In genomic region chr2:118976282-118976929, GRCm38 (mm10) we compare ENCODE assay signal across 8 mouse cellular contexts. TPM values are rescaled to one million over a fixed set of nuclear protein-coding genes. Genes with fewer than 3 reads are reported as not detected.
DNase-seq lines count a peak whose midpoint lies in the region; ATAC-seq lines count a peak whose summit lies in the region.

No protein-coding gene starts in this region.

- peak overlapping the region; percentile 80 for H3K9ac ChIP-seq in hindbrain, embryonic 13.5 days

- peak; percentile 83 for ATAC-seq in hindbrain, embryonic 13.5 days (ENCODE audit: low FRiP score)

- H3K4me1 ChIP-seq in hindbrain, embryonic 13.5 days (replicated peaks): peaks cover 24% of the 10 kb centered on the region

- WGBS in hindbrain, embryonic 13.5 days: 2% methylated on average over 57 of the region's 57 CpGs

- no peaks in the 10 kb centered on the region for H3K36me3 ChIP-seq in hindbrain, embryonic 13.5 days

- peak overlapping the region; percentile 63 for H3K4me3 ChIP-seq in hindbrain, embryonic 13.5 days

- H3K27ac ChIP-seq in hindbrain, embryonic 13.5 days: peak overlapping the region; percentile 13; the same call in 1 of the 2 replicates

- H3K9me3 ChIP-seq in hindbrain, embryonic 13.5 days: no peaks in the 10 kb centered on the region

- peak; percentile 87 for DNase-seq in R1 (ENCODE audit: low read depth, low spot score)
- peak; percentile 93 for DNase-seq in cerebellum, postnatal 14 days
- DNase-seq in frontal cortex, postnatal 14 days (ENCODE audit: low spot score in 2 of 2): peak; percentile 58 to 82
- DNase-seq in layer of hippocampus, postnatal 25 days (ENCODE audit: extremely low spot score in 1 of 2, low spot score in 1 of 2): peak; percentile 81 to 83
- DNase-seq in lung, postnatal 14 days: peak; percentile 91
- peak; percentile 86 for DNase-seq in ovary, postnatal 36 days (ENCODE audit: low spot score)
- peak; percentile 92 for DNase-seq in thymus, postnatal 14 days

- H3K27me3 ChIP-seq in hindbrain, embryonic 13.5 days: peaks cover 60% of the 10 kb centered on the region

- peak overlapping the region; percentile 89 for H3K4me2 ChIP-seq in hindbrain, embryonic 13.5 days

RNA-seq across cellular contexts. Expression of gene Chst14, which starts 50.1 kb away (rescaled TPM):
- polyA plus RNA-seq in hindbrain, embryonic 13.5 days (2015; fragmentation: Nextera tagmentation; extraction: Ambion mirVana): 6.9 and 8.1 TPM in 2 replicates
- 1 to 10 TPM; 3.0 to 3.2 TPM for total RNA-seq in layer of hippocampus, postnatal 25 days (2021)

RNA-seq across cellular contexts. Expression of gene Ccdc32, which starts 52.8 kb away (rescaled TPM):
- polyA plus RNA-seq in hindbrain, embryonic 13.5 days (2015; fragmentation: Nextera tagmentation; extraction: Ambion mirVana): 34.2 and 36.0 TPM in 2 replicates
- 10 to 100 TPM; 49.7 to 57.8 TPM for total RNA-seq in layer of hippocampus, postnatal 25 days (2021)

RNA-seq across cellular contexts. Expression of gene Rpusd2, which starts 58.2 kb away (rescaled TPM):
- 4.4 and 4.7 TPM in 2 replicates for polyA plus RNA-seq in hindbrain, embryonic 13.5 days (2015; fragmentation: Nextera tagmentation; extraction: Ambion mirVana)
- total RNA-seq in layer of hippocampus, postnatal 25 days (2021): 1 to 10 TPM; 6.8 to 7.2 TPM

Comparison
In these comparisons a context has a peak if more than half of its experiments do, and no peak if none do; other contexts are left out.
1. Peak in every context shown above with its lines: DNase-seq, ATAC-seq, H3K4me3 ChIP-seq and H3K27ac ChIP-seq.